Mouse (Mus musculus) megakaryocyte-erythroid progenitor cell, adult 5-6 weeks (primary cell): ENCODE measurements around the gene Gm5862. TPM values are rescaled to one million over a fixed set of nuclear protein-coding genes. Genes with fewer than 3 reads are reported as not detected.
"Not testable (repeated sequence)": the region's sequence is repeated elsewhere in the genome, so short reads cannot be mapped to it uniquely, and the experiment has no call there.

Experiments
- ATAC-seq: replicated peaks from 2 replicates; pipeline ENCODE4 v1.8.0; 2016; ENCODE audit warnings: mild to moderate bottlenecking, inconsistent platforms; ENCODE audit not compliant: severe bottlenecking, poor library complexity, low FRiP score, low TSS enrichment
- total RNA-seq, 2 experiments: library from RNA; stranded (forward) in 1 of 2; stranded (reverse) in 1 of 2; fragments of 200-1000, 215-1000 nt in 1 of 2; fragments of >200 nt in 1 of 2; fragmentation: Nextera tagmentation in 1 of 2; gene quantifications; 2 replicates each; pipeline ENCODE4 v1.2.3; 2014 to 2017

Gm5862 gene
- total RNA-seq (2014; fragmentation: Nextera tagmentation) (not detected in 2 replicates), total RNA-seq (2017) (not detected in 2 replicates)

- not testable (repeated sequence) for ATAC-seq
These were observed at the start of gene Gm5862 for GRCm38 (mm10) chr5:26022816-26023215. Gene Gm5862 (minus strand): TSS chr5:26022916.

DNA sequence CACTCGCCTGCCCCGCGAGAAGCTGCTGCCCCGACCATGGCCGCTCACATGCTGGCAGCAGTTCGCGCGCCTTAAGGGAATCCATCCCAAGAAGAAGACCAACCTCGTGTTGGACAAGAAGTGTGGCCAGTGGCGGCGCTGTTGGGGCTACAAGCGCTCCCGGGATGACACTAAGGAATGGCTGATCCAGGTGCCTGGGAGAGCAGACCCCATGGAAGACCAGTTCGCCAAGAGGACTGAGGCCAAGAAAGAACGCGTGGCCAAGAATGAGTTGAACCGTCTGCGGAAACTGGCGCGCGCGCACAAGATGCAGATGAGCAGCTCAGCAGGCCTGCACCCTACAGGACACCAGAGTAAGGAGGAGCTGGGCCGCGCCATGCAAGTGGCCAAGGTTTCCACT is 48.0 kb upstream of the Gm5862 start:
- no peak for ATAC-seq

- ATAC-seq, result not testable (repeated sequence)
These were observed 35.8 kb upstream of the Gm5862 start, which contains the start of gene Gm7347 for GRCm38 (mm10) chr5:26058481-26058880. Gene Gm7347 (minus strand): TSS chr5:26058581.

DNA sequence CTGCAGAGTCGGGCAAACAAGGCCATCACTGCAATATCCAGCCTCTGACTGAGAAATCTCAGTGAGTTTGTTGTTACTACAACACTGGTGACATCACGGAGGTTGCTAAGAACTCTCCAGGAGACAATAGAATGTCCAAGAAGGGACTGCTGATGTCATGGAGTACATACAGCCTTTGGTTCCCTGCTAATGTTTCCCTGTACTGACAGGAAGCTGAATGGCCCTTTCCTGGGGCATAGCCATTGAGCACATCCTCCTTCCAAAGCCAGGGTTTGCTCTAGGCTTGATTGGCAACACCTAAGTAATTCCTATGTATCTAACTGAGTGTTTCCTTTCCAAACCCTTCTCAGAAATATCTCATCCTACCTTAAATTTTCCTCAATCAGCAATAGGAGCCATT is 16.7 kb upstream of the Gm5862 start, which contains the start of gene Speer4a:
Speer4a (minus strand) TSS at position 101 of the 400 bp plus-strand sequence.
- not testable (repeated sequence) for ATAC-seq

DNA sequence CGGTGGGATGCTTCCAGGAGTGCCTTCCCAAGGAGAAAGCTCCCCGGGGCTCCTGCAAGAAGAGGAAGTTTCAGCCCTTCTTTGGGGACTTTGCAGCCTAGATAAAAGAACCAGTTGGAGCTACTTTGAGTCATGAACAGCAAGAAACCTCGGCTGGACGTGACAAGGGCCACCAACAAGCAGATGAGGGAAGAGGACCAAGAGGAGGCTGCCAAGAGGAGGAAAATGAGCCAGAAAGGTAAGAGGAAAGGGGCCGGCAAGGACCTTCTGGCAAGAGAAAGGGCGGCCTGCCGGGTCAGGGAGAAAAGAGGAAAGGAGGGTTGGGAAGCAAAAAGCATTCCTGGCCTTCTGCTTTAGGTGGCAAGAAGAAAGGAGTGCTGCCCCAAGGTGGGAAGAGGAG is 15.0 kb downstream of the Gm5862 start:
- ATAC-seq, result not testable (repeated sequence)

GRCm38 (mm10) chr5:26006937-26007695 is 15.6 kb downstream of the Gm5862 start:
- peak; percentile 65; the same call in 1 of the 2 replicates for ATAC-seq

DNA sequence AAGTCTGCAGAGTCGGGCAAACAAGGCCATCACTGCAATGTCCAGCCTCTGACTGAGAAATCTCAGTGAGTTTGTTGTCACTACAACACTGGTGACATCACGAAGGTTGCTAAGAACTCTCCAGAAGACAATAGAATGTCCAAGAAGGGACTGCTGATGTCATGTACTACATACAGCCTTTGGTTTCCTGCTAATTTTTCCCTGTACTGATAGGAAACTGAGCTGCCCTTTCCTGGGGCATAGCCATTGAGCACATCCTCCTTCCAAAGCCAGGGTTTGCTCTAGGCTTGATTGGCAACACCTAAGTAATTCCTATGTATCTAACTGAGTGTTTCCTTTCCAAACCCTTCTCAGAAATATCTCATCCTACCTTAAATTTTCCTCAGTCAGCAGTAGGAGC is 18.0 kb downstream of the Gm5862 start, which contains the start of gene Gm1979:
Gm1979 (minus strand) TSS at position 101 of the 400 bp plus-strand sequence.
- not testable (repeated sequence) for ATAC-seq

DNA sequence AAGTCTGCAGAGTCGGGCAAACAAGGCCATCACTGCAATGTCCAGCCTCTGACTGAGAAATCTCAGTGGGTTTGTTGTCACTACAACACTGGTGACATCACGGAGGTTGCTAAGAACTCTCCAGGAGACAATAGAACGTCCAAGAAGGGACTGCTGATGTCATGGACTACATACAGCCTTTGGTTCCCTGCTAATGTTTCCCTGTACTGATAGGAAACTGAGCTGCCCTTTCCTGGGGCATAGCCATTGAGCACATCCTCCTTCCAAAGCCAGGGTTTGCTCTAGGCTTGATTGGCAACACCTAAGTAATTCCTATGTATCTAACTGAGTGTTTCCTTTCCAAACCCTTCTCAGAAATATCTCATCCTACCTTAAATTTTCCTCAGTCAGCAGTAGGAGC is 34.2 kb downstream of the Gm5862 start, which contains the start of gene Gm21698:
Gm21698 (minus strand) TSS at position 101 of the 400 bp plus-strand sequence.
- not testable (repeated sequence) for ATAC-seq

DNA sequence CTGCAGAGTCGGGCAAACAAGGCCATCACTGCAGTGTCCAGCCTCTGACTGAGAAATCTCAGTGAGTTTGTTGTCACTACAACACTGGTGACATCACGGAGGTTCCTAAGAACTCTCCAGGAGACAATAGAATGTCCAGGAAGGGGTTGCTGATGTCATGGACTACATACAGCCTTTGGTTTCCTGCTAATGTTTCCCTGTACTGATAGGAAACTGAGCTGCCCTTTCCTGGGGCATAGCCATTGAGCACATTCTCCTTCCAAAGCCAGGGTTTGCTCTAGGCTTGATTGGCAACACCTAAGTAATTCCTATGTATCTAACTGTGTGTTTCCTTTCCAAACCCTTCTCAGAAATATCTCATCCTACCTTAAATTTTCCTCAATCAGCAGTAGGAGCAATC is 50.2 kb downstream of the Gm5862 start, which contains the start of gene Gm21680:
Gm21680 (minus strand) TSS at position 101 of the 400 bp plus-strand sequence.
- ATAC-seq, result not testable (repeated sequence)

Other genes starting within 250 kb of the Gm5862 start
- not detected in 2 replicates for gene Gm21663, start 80.5 kb downstream of the Gm5862 start, total RNA-seq (2014; fragmentation: Nextera tagmentation)
- gene Gm21663, start 80.5 kb downstream of the Gm5862 start, total RNA-seq (2017), result not detected in 2 replicates
- gene Gm21671, start 68.5 kb downstream of the Gm5862 start, total RNA-seq (2014; fragmentation: Nextera tagmentation), result not detected in 2 replicates
- not detected in 2 replicates for gene Gm21671, start 68.5 kb downstream of the Gm5862 start, total RNA-seq (2017)
- not detected in 2 replicates for gene Gm21680, start 50.3 kb downstream of the Gm5862 start, total RNA-seq (2014; fragmentation: Nextera tagmentation)
- not detected in 2 replicates for gene Gm21680, start 50.3 kb downstream of the Gm5862 start, total RNA-seq (2017)
- not detected in 2 replicates for gene Gm21698, start 34.3 kb downstream of the Gm5862 start, total RNA-seq (2014; fragmentation: Nextera tagmentation)
- not detected in 2 replicates for gene Gm21698, start 34.3 kb downstream of the Gm5862 start, total RNA-seq (2017)
- gene Gm1979, start 18.1 kb downstream of the Gm5862 start, total RNA-seq (2014; fragmentation: Nextera tagmentation), result not detected in 2 replicates
- not detected in 2 replicates for gene Gm1979, start 18.1 kb downstream of the Gm5862 start, total RNA-seq (2017)
- gene Speer4a, start 16.6 kb upstream of the Gm5862 start, total RNA-seq (2014; fragmentation: Nextera tagmentation), result not detected in 2 replicates
- gene Speer4a, start 16.6 kb upstream of the Gm5862 start, total RNA-seq (2017), result not detected in 2 replicates
- not detected in 2 replicates for gene Gm7347, start 35.7 kb upstream of the Gm5862 start, total RNA-seq (2014; fragmentation: Nextera tagmentation)
- not detected in 2 replicates for gene Gm7347, start 35.7 kb upstream of the Gm5862 start, total RNA-seq (2017)
- gene Gm10471, start 66.4 kb upstream of the Gm5862 start, total RNA-seq (2014; fragmentation: Nextera tagmentation), result not detected in 2 replicates
- gene Gm10471, start 66.4 kb upstream of the Gm5862 start, total RNA-seq (2017), result not detected in 2 replicates
- gene 5031410I06Rik, start 82.4 kb upstream of the Gm5862 start, total RNA-seq (2014; fragmentation: Nextera tagmentation), result not detected in 2 replicates
- not detected in 2 replicates for gene 5031410I06Rik, start 82.4 kb upstream of the Gm5862 start, total RNA-seq (2017)
- not detected in 2 replicates for gene Gm10220, start 98.5 kb upstream of the Gm5862 start, total RNA-seq (2014; fragmentation: Nextera tagmentation)
- not detected in 2 replicates for gene Gm10220, start 98.5 kb upstream of the Gm5862 start, total RNA-seq (2017)
- gene Gm7361, start 234.8 kb upstream of the Gm5862 start, total RNA-seq (2014; fragmentation: Nextera tagmentation), result not detected in 2 replicates
- not detected in 2 replicates for gene Gm7361, start 234.8 kb upstream of the Gm5862 start, total RNA-seq (2017)